Mouse (Mus musculus) layer of hippocampus, adult 8-10 months (tissue): ENCODE results near the gene Supt3. TPM values are rescaled to one million over a fixed set of nuclear protein-coding genes. Genes with fewer than 3 reads are reported as not detected.

ENCODE experiments used
- DNase-seq, 2 experiments: peaks; one replicate each; pipeline ENCODE4 v3.0.0; 2022; ENCODE audit warnings: low spot score in 2 of 2
- total RNA-seq, 4 experiments: library from RNA; stranded (reverse); gene quantifications; 2 replicates each; pipeline ENCODE4 v1.2.4; 2022

Supt3 gene
- total RNA-seq, 4 experiments from 2014 or later = 15.4 to 17.6 (median 16.1) TPM

- DNase-seq = no peak
These were observed 3.4 kb downstream of the Supt3 start for GRCm38 (mm10) chr17:44780353-44780752.

- no peak for DNase-seq
These were observed 5.4 kb downstream of the Supt3 start for GRCm38 (mm10) chr17:44782366-44782765.

GRCm38 (mm10) chr17:44783143-44783542 is 6.2 kb downstream of the Supt3 start:
- no peak for DNase-seq

GRCm38 (mm10) chr17:44788982-44789747 is 12.2 kb downstream of the Supt3 start:
- DNase-seq = no peak

GRCm38 (mm10) chr17:44792218-44792917 is 15.4 kb downstream of the Supt3 start:
- peak; percentile 25 to 30 for DNase-seq

GRCm38 (mm10) chr17:44797331-44797730 is 20.4 kb downstream of the Supt3 start:
- no peak for DNase-seq

GRCm38 (mm10) chr17:44807031-44807430 is 30.1 kb downstream of the Supt3 start:
- no peak for DNase-seq

GRCm38 (mm10) chr17:44814508-44815175 is 37.7 kb downstream of the Supt3 start, which contains the start of gene Runx2:
Runx2 (minus strand) TSS chr17:44814797.
- no peak for DNase-seq

- no peak for DNase-seq
These were observed 41.9 kb downstream of the Supt3 start for GRCm38 (mm10) chr17:44818825-44819224.

GRCm38 (mm10) chr17:44819816-44820215 is 42.9 kb downstream of the Supt3 start:
- no peak for DNase-seq

GRCm38 (mm10) chr17:44821940-44822339 is 45.0 kb downstream of the Supt3 start:
- DNase-seq = no peak

- DNase-seq = no peak
These were observed 50.2 kb downstream of the Supt3 start for GRCm38 (mm10) chr17:44827124-44827523.

GRCm38 (mm10) chr17:44827964-44828363 is 51.0 kb downstream of the Supt3 start:
- DNase-seq = no peak

- DNase-seq = no peak
These were observed 52.6 kb downstream of the Supt3 start for GRCm38 (mm10) chr17:44829587-44829986.

GRCm38 (mm10) chr17:44831201-44831600 is 54.2 kb downstream of the Supt3 start:
- no peak for DNase-seq

- no peak for DNase-seq
These were observed 65.2 kb downstream of the Supt3 start for GRCm38 (mm10) chr17:44842184-44842583.

GRCm38 (mm10) chr17:44863165-44863564 is 86.2 kb downstream of the Supt3 start:
- peak in 1 of 2 experiments; percentile 15 for DNase-seq

- no peak for DNase-seq
These were observed 116.6 kb downstream of the Supt3 start for GRCm38 (mm10) chr17:44893592-44893991.

- no peak for DNase-seq
These were observed 166.7 kb downstream of the Supt3 start for GRCm38 (mm10) chr17:44943536-44944090.

- DNase-seq = no peak
These were observed 168.4 kb downstream of the Supt3 start for GRCm38 (mm10) chr17:44945333-44945732.

- no peak for DNase-seq
These were observed 171.4 kb downstream of the Supt3 start for GRCm38 (mm10) chr17:44948321-44948720.

GRCm38 (mm10) chr17:44956671-44957070 is 179.7 kb downstream of the Supt3 start:
- DNase-seq = no peak
